Mouse (Mus musculus) left cerebral cortex, adult 2 months (tissue): ENCODE data around the gene Pou5f2. TPM values are rescaled to one million over a fixed set of nuclear protein-coding genes. Genes with fewer than 3 reads are reported as not detected.

Experiments
- DNase-seq, 2 experiments: peaks; one replicate each; pipeline ENCODE4 v3.0.0; 2021 to 2022; ENCODE audit warnings: low spot score in 2 of 2, mixed read lengths in 1 of 2; ENCODE audit errors: extremely low spot score in 1 of 2
- H3K27ac ChIP-seq: fragments of 200-600 bp; 2 replicates; pipeline ENCODE4 v1.8.1; 2022
- H3K4me3 ChIP-seq: fragments of 200-600 bp; 2 replicates; pipeline ENCODE4 v1.8.1; 2022
- CTCF ChIP-seq: fragments of 200-600 bp; IDR thresholded peaks from 2 replicates; pipeline ENCODE4 v1.8.1; 2022; ENCODE audit warnings: antibody characterized with exemption, mild to moderate bottlenecking, moderate library complexity
- intact Hi-C: fragments of 180-260 bp; cut with DNase I; formaldehyde crosslinking; loops from one replicate; pipeline ENCODE4 v1.15.1; 2025
- total RNA-seq, 2 experiments: library from RNA; stranded (reverse); gene quantifications; 2 replicates each; pipeline ENCODE4 v1.2.3; 2021

Pou5f2 gene
- total RNA-seq, 2 experiments from 2014 or later: 1.2 to 1.3 TPM

DNA sequence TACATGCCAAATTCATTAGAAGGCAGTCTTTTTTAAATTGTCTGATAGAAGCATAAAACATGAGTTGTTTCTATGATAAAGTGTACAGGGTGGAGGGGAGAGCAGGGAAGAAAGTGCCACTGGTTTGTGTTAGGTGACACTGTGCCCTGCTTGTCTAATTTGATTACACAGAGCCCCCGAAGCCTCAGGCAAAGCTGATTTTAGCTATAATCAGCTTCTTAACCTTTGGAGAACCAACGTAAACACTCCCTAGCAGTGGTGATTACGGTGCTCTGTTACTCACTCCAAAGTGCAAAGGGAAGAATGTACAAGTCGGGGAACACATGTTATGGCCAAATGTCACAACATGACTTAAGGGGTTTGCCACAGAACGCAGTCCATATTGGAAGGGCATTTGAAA, 20.4 kb downstream of the Pou5f2 start:
- no peak for TF ChIP-seq CTCF
- intact Hi-C loops: no loop called here
- no peak for DNase-seq
- Histone ChIP-seq H3K27ac (no peak overlapping the region), H3K4me3 (no peak overlapping the region)

Other genes with a start within 250 kb of the Pou5f2 start
- gene Nr2f1, start 174.9 kb downstream of the Pou5f2 start, total RNA-seq: 100 to 1,000 TPM; 118 to 125 TPM